Mouse (Mus musculus) liver, adult (tissue): ENCODE results near the gene Mdk.
A peak's percentile ranks its signal among the peaks of the same experiment; 100 is the strongest.

Experiments used
- GATA4 ChIP-seq: IDR thresholded peaks from 2 replicates; pipeline ENCODE4 v1.6.1; 2014; ENCODE audit warnings: mild to moderate bottlenecking, low read length; ENCODE audit not compliant: insufficient replicate concordance

Mdk gene

DNA sequence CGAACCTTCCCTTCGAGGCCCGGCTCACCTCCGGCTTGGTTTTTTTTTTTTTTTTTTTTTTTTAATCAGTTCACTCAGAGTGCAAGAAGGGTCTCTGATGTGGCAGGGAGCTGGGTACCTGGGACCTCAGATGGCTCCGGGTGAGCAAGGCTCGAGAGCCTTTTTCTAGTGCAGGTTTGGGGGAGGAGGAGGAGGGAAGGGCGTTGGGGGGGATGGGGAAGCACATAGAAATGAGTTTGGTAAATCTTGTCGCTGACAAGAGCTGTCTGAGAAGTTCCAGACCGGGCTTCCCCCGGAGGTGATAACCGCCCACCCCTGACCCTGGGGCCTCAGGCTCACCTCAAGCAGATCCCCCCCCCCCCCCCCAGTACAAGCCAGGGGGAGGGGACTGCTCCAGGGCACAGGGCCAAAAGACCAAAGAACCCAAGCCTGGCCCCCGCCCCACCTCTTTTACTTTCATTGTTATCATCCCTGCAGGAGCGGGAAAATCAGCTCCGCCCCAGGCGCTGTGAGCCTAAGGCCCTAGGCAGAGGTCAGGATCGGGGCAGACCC, at the start of gene Mdk:
Gene Mdk (minus strand): TSS at position 138 of the 552 bp plus-strand sequence.
- TF ChIP-seq GATA4 = no peak

- no peak for TF ChIP-seq GATA4
Observed at GRCm38 (mm10) chr2:91980830-91981229, 48.7 kb upstream of the Mdk start.

- TF ChIP-seq GATA4 = no peak
Observed at GRCm38 (mm10) chr2:91980245-91980644, 48.1 kb upstream of the Mdk start.

DNA sequence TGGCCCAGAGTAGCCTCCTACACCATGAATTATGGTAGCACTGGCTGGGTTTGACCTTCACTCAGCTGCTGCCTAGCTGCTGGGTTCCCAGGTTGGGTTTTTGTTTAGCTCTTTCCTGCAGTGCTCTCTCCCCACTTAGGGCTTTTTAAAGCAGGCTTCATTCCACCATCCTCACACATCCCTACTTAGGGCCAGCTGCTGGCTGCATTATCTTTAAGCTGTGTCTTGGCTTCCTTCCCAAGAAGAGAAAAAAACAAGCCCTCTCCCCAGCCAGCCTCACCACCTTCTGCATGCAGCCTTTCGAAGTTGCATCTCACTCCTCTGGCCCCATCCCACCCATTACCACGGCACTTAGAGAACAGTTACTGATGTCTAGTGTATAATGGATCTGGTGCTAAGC, 46.5 kb upstream of the Mdk start:
- TF ChIP-seq GATA4 = no peak

DNA sequence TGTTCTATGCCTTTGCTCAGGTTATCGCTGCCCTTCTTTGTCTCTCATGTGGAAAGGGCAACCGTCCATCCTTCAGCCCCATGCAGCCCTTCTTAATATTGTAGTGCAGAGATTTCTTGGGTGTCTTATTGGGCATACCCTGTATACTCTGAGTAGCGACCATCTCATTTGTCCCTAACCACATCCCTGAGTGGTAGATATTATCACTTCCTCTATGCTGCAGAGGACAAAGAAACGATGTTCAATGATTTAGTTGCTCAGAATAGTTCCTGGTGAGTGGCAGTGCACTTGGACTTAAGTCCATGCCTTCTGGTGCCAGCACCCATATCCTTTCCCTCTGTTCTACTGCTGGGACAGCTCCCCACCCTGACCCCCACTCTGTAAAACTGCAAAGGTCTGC, 45.9 kb upstream of the Mdk start:
- no peak for TF ChIP-seq GATA4

- no peak for TF ChIP-seq GATA4
Observed at GRCm38 (mm10) chr2:91975581-91976541, 43.8 kb upstream of the Mdk start, which contains the start of gene Dgkz. Gene Dgkz (minus strand): TSS chr2:91975864.

DNA sequence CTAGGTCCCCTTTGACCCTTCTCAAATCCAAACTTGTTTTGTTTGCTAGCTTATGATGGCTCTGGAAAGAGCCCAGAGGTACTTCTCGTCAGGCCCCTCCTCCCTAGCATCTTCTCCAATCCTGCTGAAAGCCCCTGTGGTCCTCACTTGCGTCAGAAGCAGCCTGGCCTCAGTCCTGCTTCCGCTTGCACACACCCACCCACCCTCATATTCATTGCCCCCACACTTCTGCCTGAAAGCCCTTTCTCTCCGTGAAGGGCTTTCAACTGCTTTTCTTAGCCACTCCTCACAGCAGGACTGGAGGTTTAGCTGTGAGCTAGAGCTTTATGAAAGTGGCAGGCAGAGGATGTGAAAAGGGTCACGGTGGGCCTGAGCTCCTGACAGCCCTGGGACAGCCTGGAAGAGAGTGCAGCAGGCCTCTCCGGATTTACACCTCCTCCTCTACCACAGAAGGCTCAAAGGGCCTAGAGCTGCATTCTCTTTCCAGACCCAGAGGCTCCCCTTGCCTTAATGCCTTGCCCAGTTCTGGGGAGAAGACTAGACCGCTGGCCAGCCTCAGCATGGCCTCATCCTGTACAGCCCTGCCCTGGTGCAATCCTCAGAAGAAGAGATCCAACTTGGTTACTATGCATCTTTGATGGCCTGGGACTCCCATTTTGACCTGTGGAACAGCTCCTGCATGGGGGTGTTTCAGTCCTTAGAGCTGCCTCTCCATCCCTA, 41.5 kb upstream of the Mdk start:
- no peak for TF ChIP-seq GATA4

GRCm38 (mm10) chr2:91972121-91972566, 40.0 kb upstream of the Mdk start:
- no peak for TF ChIP-seq GATA4

DNA sequence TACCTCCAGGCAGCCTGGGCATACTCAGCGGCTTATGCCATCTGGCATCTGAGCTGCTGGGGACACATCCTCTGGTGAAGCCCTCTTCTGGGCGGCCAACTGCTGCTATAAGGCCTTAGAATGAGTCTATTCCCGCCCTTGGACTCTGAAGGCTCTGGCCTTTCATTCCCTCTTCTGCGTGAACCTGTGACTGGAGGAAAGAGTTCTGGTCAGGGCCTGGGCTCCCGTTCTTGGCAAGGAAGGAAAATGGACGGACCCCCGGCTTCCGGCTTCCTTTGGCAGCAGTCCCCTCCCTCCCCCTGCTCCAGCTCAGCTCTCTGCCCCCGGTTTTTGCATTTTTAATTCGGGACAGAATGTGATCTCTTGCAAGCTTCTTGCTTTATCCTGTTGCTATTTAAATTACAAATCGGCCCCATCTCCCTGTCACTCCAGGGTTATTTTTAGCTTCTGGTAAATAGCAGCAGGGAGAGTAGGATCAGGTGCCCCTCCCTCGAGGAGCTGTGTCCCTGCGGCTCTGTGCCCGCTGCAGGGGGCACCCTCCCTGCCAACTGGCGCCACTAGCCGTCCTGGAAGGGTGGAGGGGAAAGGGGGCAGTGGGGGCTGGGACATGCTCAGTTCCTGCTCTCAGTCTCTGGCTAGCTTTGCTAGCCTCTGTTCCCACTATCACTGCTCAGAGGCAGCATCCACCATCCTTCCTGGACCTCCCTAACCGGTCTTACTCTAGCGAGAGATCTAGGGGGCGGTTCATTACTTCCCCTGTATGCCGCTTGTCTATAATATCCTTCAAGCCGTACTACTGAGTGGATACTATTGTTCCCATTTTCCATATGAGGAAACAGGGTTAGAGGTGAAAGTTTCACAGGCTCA, 39.4 kb upstream of the Mdk start:
- no peak for TF ChIP-seq GATA4

GRCm38 (mm10) chr2:91967962-91968361, 35.9 kb upstream of the Mdk start:
- no peak for TF ChIP-seq GATA4

- TF ChIP-seq GATA4 = no peak
Observed at GRCm38 (mm10) chr2:91966367-91966766, 34.3 kb upstream of the Mdk start.

- TF ChIP-seq GATA4 = peak; percentile 50; the same call in 1 of the 2 replicates
Observed at GRCm38 (mm10) chr2:91965417-91965816, 33.3 kb upstream of the Mdk start.

DNA sequence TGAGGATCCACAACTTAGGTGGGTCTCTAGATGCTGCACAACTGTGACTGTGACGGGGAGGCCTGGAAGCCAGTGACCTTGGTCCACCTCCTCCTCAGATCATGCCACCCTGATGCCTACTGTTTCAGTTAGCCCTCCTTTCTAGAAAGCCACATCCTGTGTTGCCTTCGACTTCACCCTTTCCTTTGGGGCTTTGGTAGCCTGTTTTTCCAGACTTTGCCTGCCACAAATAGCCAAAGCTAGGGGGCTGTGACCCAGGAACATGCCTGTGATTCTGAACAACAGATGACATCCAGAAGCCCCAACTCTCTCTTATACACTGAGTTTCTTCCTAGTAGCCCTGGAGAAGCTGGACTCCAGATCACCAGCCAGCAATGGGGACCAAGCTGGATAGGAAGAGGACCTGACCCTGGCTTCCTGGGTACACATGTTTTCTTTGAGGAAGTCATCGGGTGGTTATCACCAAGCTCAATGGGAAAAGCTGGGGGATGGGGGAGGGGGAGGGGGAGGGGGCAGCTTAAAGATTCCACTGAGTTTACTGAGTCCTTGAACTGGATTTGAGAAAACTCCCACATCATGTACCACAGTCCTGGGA, 32.6 kb upstream of the Mdk start:
- no peak for TF ChIP-seq GATA4

GRCm38 (mm10) chr2:91963443-91963932, 31.4 kb upstream of the Mdk start:
- no peak; the same call in 1 of the 2 replicates for TF ChIP-seq GATA4

GRCm38 (mm10) chr2:91962864-91963401, 30.8 kb upstream of the Mdk start:
- TF ChIP-seq GATA4 = no peak
